Mouse (Mus musculus): ENCODE measurements around the gene Nt5c. TPM values are rescaled to one million over a fixed set of nuclear protein-coding genes. Genes with fewer than 3 reads are reported as not detected.
A peak's percentile ranks its signal among the peaks of the same experiment; 100 is the strongest.
"Not testable (repeated sequence)": the region's sequence is repeated elsewhere in the genome, so short reads cannot be mapped to it uniquely, and the experiment has no call there.

The Nt5c gene
- polyA plus RNA-seq, 1 experiment from 2014 or later: 133 TPM

- no peak overlapping the region for H3K27ac ChIP-seq (ENCODE audit: low read depth)
- H3K27me3 ChIP-seq (replicated peaks; ENCODE audit: control insufficient read depth, insufficient read depth, low read length): no peaks in the 10 kb centered on the region
- no peak overlapping the region for H3K4me2 ChIP-seq (ENCODE audit: low read length)
- ATAC-seq (replicated peaks; ENCODE audit: low FRiP score, low TSS enrichment, low read depth) (no peak), DNase-seq (ENCODE audit: low spot score) (no peak)
- 76% methylated on average over 6 of the region's 6 CpGs for WGBS
- no peak overlapping the region for H3K4me3 ChIP-seq (ENCODE audit: low read depth, low read length)
- peaks cover under 1% of the 10 kb centered on the region; the same call in 1 of the 2 replicates for H3K4me1 ChIP-seq (replicated peaks; ENCODE audit: control insufficient read depth, insufficient read depth, low read length)
- no peaks in the 10 kb centered on the region for H3K36me3 ChIP-seq (ENCODE audit: control insufficient read depth, insufficient read depth, low read length)
- H3K9ac ChIP-seq (ENCODE audit: low read length): no peak overlapping the region
- H3K9me3 ChIP-seq (ENCODE audit: control insufficient read depth, low read length): no peaks in the 10 kb centered on the region
Observed at GRCm38 (mm10) chr11:115481553-115482259, 10.0 kb downstream of the Nt5c start.

DNA sequence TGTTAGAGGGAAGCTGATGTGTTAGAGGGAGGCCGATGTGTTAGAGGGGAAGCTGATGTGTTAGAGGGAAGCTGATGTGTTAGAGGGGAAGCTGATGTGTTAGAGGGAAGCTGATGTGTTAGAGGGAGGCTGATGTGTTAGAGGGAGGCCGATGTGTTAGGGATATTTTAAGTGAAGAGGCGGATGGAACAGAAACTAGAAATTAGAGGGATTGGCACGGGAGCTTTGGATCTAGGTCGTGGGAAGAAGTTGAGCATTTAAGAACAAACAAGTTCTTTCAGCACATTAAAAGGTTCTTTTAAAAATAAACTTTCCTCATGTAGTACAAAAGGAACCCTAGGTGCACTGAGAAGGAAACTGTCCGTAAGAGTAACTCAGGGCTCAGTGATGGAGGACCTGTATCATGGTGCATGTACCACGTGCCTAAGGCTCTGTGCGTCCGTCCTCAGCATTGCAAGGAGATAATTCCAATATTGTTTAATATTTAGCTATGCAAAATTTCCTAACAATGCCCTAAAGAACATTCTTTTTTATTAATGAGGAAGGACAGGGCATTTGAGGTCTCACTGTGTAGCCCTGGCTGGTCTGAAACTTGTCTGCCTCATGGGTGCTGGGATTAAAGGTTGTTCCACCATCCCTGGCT lies 13.2 kb downstream of the Nt5c start:
- peaks cover 19% of the 10 kb centered on the region for H3K4me1 ChIP-seq (replicated peaks; ENCODE audit: control insufficient read depth, insufficient read depth, low read length)
- 83% methylated on average over 9 of the region's 9 CpGs for WGBS
- H3K4me3 ChIP-seq (ENCODE audit: low read depth, low read length): no peak overlapping the region
- H3K9ac ChIP-seq (ENCODE audit: low read length): no peak overlapping the region
- H3K36me3 ChIP-seq (ENCODE audit: control insufficient read depth, insufficient read depth, low read length): no peaks in the 10 kb centered on the region
- DNase-seq (ENCODE audit: low spot score) (no peak), ATAC-seq (replicated peaks; ENCODE audit: low FRiP score, low TSS enrichment, low read depth) (no peak)
- no peaks in the 10 kb centered on the region for H3K27me3 ChIP-seq (replicated peaks; ENCODE audit: control insufficient read depth, insufficient read depth, low read length)
- H3K9me3 ChIP-seq (ENCODE audit: control insufficient read depth, low read length): no peaks in the 10 kb centered on the region
- H3K27ac ChIP-seq (ENCODE audit: low read depth): no peak overlapping the region
- H3K4me2 ChIP-seq (ENCODE audit: low read length): no peak overlapping the region

DNA sequence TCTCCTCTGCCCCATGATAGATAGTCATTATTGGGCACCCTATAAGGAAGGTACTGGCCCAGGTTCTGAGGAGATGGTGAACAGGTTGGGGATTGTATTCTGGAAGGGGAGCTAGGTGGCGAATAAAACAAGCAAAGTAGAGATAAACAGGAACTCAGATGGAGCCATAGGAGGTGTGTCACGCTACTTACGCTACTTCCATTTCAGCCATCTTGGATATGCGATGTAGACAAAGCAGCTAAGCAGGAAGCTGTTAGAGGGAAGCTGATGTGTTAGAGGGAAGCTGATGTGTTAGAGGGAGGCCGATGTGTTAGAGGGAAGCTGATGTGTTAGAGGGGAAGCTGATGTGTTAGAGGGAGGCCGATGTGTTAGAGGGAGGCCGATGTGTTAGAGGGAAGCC lies 14.3 kb downstream of the Nt5c start:
- ATAC-seq (replicated peaks; ENCODE audit: low FRiP score, low TSS enrichment, low read depth); H3K4me3 ChIP-seq (ENCODE audit: low read depth, low read length); H3K27ac ChIP-seq (ENCODE audit: low read depth); H3K9ac ChIP-seq (ENCODE audit: low read length); H3K4me2 ChIP-seq (ENCODE audit: low read length); H3K36me3 ChIP-seq (ENCODE audit: control insufficient read depth, insufficient read depth, low read length); H3K27me3 ChIP-seq (replicated peaks; ENCODE audit: control insufficient read depth, insufficient read depth, low read length); DNase-seq (ENCODE audit: low spot score); H3K9me3 ChIP-seq (ENCODE audit: control insufficient read depth, low read length): not testable (repeated sequence)
- 87% methylated on average over 7 of the region's 7 CpGs for WGBS
- peaks cover 20% of the 10 kb centered on the region for H3K4me1 ChIP-seq (replicated peaks; ENCODE audit: control insufficient read depth, insufficient read depth, low read length)

DNA sequence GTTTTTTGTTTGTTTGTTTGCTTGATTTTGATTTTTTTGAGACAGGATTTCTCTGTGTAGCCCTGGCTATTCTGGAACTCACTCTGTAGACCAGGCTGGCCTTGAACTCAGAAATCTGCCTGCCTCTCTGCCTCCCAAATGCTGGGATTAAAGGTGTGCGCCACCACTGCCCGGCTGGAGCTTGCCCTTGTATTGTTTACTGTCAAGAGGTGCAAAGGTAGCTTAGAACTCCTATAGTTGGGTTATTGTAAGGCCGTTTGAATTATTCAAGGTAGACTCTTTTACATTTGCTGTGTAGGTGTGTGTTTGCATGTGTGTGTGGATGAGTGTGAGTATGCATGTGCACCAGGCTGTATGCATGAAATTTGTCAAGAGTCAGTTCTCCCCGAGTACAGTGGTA lies 15.0 kb downstream of the Nt5c start:
- H3K9me3 ChIP-seq (ENCODE audit: control insufficient read depth, low read length); H3K27me3 ChIP-seq (replicated peaks; ENCODE audit: control insufficient read depth, insufficient read depth, low read length); ATAC-seq (replicated peaks; ENCODE audit: low FRiP score, low TSS enrichment, low read depth); H3K27ac ChIP-seq (ENCODE audit: low read depth); DNase-seq (ENCODE audit: low spot score); H3K36me3 ChIP-seq (ENCODE audit: control insufficient read depth, insufficient read depth, low read length): not testable (repeated sequence)
- H3K4me1 ChIP-seq (replicated peaks; ENCODE audit: control insufficient read depth, insufficient read depth, low read length): peaks cover 20% of the 10 kb centered on the region
- peak overlapping the region; percentile 82 for H3K4me3 ChIP-seq (ENCODE audit: low read depth, low read length)
- peak overlapping the region; percentile 94 for H3K4me2 ChIP-seq (ENCODE audit: low read length)
- H3K9ac ChIP-seq (ENCODE audit: low read length): peak overlapping the region; percentile 60; the same call in 1 of the 2 replicates
- WGBS: 78% methylated on average over 4 of the region's 4 CpGs

GRCm38 (mm10) chr11:115475758-115476237 lies 15.9 kb downstream of the Nt5c start:
- H3K9ac ChIP-seq (ENCODE audit: low read length): peak overlapping the region; percentile 60
- peaks cover 20% of the 10 kb centered on the region for H3K4me1 ChIP-seq (replicated peaks; ENCODE audit: control insufficient read depth, insufficient read depth, low read length)
- no peaks in the 10 kb centered on the region for H3K9me3 ChIP-seq (ENCODE audit: control insufficient read depth, low read length)
- ATAC-seq (replicated peaks; ENCODE audit: low FRiP score, low TSS enrichment, low read depth): no peak
- no peak overlapping the region for H3K27ac ChIP-seq (ENCODE audit: low read depth)
- H3K4me2 ChIP-seq (ENCODE audit: low read length): peak overlapping the region; percentile 94
- peak overlapping the region; percentile 82 for H3K4me3 ChIP-seq (ENCODE audit: low read depth, low read length)
- no peaks in the 10 kb centered on the region for H3K27me3 ChIP-seq (replicated peaks; ENCODE audit: control insufficient read depth, insufficient read depth, low read length)
- WGBS: 4% methylated on average over 28 of the region's 28 CpGs
- no peak for DNase-seq (ENCODE audit: low spot score)
- H3K36me3 ChIP-seq (ENCODE audit: control insufficient read depth, insufficient read depth, low read length): no peaks in the 10 kb centered on the region

DNA sequence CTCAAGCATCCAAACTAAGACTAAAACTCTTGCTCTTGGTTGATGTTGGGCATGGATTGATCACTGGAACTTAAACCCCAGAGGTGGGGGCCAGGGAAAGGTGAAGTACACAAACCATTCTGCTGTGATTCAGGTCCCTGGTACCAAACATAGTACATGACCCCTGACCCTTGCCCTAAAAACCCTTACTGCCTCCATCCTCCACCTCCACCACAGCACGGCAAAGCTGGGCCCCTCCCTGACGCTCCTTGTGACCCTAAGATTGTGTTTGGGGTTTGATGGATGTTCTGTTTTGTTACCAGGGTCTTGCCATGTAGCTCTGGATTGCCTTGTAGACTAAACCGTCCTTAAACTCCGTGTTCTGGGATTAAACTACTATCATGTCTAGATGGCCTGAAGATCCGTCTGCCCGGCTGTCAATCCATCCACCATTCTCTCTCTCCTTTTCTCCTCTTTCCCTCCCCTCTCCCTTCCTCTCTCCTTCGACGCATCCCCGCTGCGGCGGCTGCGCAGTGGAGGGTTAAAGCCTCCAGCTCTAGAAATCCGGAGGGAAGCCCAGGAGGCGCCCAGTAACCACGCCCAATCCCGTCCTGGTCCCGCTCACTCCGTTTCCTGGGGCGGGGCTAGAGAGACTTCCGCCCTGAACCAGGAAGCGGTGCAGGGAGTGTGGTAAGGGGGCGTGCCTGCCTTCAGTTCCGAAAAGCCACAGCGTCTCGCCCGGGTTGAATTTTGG lies 16.5 kb downstream of the Nt5c start, which contains the start of gene Armc7:
TSS of gene Armc7 (plus strand) at position 643 of the 733 bp plus-strand sequence.
- ATAC-seq (replicated peaks; ENCODE audit: low FRiP score, low TSS enrichment, low read depth) (peak; percentile 95), DNase-seq (ENCODE audit: low spot score) (peak; percentile 93)
- H3K27ac ChIP-seq (ENCODE audit: low read depth): peak within 1 kb of the TSS; percentile 79
- peak within 1 kb of the TSS; percentile 82 for H3K4me3 ChIP-seq (ENCODE audit: low read depth, low read length)
- H3K36me3 ChIP-seq (ENCODE audit: control insufficient read depth, insufficient read depth, low read length): no peaks in the 10 kb centered on the region
- no peaks in the 10 kb centered on the region for H3K27me3 ChIP-seq (replicated peaks; ENCODE audit: control insufficient read depth, insufficient read depth, low read length)
- H3K4me2 ChIP-seq (ENCODE audit: low read length): peak within 1 kb of the TSS; percentile 94
- no peaks in the 10 kb centered on the region for H3K9me3 ChIP-seq (ENCODE audit: control insufficient read depth, low read length)
- H3K9ac ChIP-seq (ENCODE audit: low read length): peak within 1 kb of the TSS; percentile 60
- WGBS: 1% methylated on average over 26 of the region's 26 CpGs
- H3K4me1 ChIP-seq (replicated peaks; ENCODE audit: control insufficient read depth, insufficient read depth, low read length): peaks cover 20% of the 10 kb centered on the region

GRCm38 (mm10) chr11:115473626-115474275 lies 17.9 kb downstream of the Nt5c start:
- Histone ChIP-seq H3K4me2 (ENCODE audit: low read length) (peak overlapping the region; percentile 29; the same call in 1 of the 2 replicates), H3K27me3 (replicated peaks; ENCODE audit: control insufficient read depth, insufficient read depth, low read length) (no peaks in the 10 kb centered on the region), H3K4me3 (ENCODE audit: low read depth, low read length) (no peak overlapping the region), H3K27ac (ENCODE audit: low read depth) (peak overlapping the region; percentile 51), H3K36me3 (ENCODE audit: control insufficient read depth, insufficient read depth, low read length) (no peaks in the 10 kb centered on the region), H3K9me3 (ENCODE audit: control insufficient read depth, low read length) (no peaks in the 10 kb centered on the region), H3K9ac (ENCODE audit: low read length) (peak overlapping the region; percentile 11; the same call in 1 of the 2 replicates), H3K4me1 (replicated peaks; ENCODE audit: control insufficient read depth, insufficient read depth, low read length) (peaks cover 20% of the 10 kb centered on the region)
- ATAC-seq (replicated peaks; ENCODE audit: low FRiP score, low TSS enrichment, low read depth): peak; percentile 45
- peak; percentile 100 for DNase-seq (ENCODE audit: low spot score)
- WGBS: 11% methylated on average over 15 of the region's 15 CpGs

GRCm38 (mm10) chr11:115472183-115472582 lies 19.5 kb downstream of the Nt5c start:
- Histone ChIP-seq H3K4me3 (ENCODE audit: low read depth, low read length) (no peak overlapping the region), H3K9me3 (ENCODE audit: control insufficient read depth, low read length) (no peaks in the 10 kb centered on the region), H3K27me3 (replicated peaks; ENCODE audit: control insufficient read depth, insufficient read depth, low read length) (no peaks in the 10 kb centered on the region), H3K9ac (ENCODE audit: low read length) (no peak overlapping the region), H3K36me3 (ENCODE audit: control insufficient read depth, insufficient read depth, low read length) (no peaks in the 10 kb centered on the region), H3K4me2 (ENCODE audit: low read length) (no peak overlapping the region), H3K27ac (ENCODE audit: low read depth) (no peak overlapping the region), H3K4me1 (replicated peaks; ENCODE audit: control insufficient read depth, insufficient read depth, low read length) (peaks cover 22% of the 10 kb centered on the region)
- DNase-seq (ENCODE audit: low spot score) (no peak), ATAC-seq (replicated peaks; ENCODE audit: low FRiP score, low TSS enrichment, low read depth) (no peak)
- 90% methylated on average over 7 of the region's 7 CpGs for WGBS
